Comparison of ENCODE assay signal across 10 mouse cellular contexts in the genomic region with DNA sequence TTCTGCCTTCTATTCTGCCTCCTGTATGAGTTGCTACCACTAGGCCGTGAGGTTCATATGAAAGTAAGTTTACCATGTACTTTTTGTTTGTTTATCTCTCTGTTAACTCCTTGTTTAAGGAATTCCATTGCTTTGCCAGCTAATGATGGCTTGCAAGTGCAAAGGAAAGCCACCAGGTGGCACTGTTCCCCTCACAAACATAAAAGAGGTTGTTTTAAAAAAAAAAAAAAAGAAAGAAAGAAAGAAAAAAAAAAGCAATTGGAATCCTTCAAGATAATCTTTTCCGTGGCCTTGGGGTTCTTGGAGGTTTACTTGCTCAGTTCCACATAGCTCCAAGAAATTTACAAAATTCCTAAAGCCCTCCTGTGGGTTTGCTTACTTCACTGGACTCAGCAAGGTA. TPM values are rescaled to one million over a fixed set of nuclear protein-coding genes. Genes with fewer than 3 reads are reported as not detected.
DNase-seq lines count a peak whose midpoint lies in the region; ATAC-seq and TF ChIP-seq lines count a peak whose summit lies in the region.
"Had no signal": no experiment of that assay in that cellular context is flagged by ENCODE, and none has a peak within 500 bp of the region (broad histone marks: within the 10 kb centered on the region; RNA-seq: fewer than 3 reads in every experiment).

No protein-coding gene starts in this region.

- no peak overlapping the region for H3K4me3 ChIP-seq in kidney, postnatal 0 days (replicated peaks; ENCODE audit: low read depth, low read length)
- no peak overlapping the region for H3K4me3 ChIP-seq in G1E (ENCODE audit: low read depth, low read length)
- H3K4me3 ChIP-seq in limb, embryonic 10.5 days: no peak overlapping the region
- no peak overlapping the region for H3K4me3 ChIP-seq in hindbrain, embryonic 12.5 days
- H3K4me3 ChIP-seq: embryonic facial prominence, embryonic 12.5 days; midbrain, embryonic 13.5 days had no signal

- 0% methylated on average over 2 of the region's 2 CpGs for WGBS in kidney, postnatal 0 days
- 2% methylated on average over 2 of the region's 2 CpGs for WGBS in limb, embryonic 10.5 days
- WGBS in hindbrain, embryonic 12.5 days: 1% methylated on average over 2 of the region's 2 CpGs

- no peaks in the 10 kb centered on the region for H3K36me3 ChIP-seq in kidney, postnatal 0 days (ENCODE audit: insufficient read depth, low read length)
- H3K36me3 ChIP-seq in G1E (replicated peaks): no peaks in the 10 kb centered on the region
- no peaks in the 10 kb centered on the region for H3K36me3 ChIP-seq in limb, embryonic 10.5 days
- no peaks in the 10 kb centered on the region for H3K36me3 ChIP-seq in hindbrain, embryonic 12.5 days
- H3K36me3 ChIP-seq: embryonic facial prominence, embryonic 12.5 days; midbrain, embryonic 13.5 days had no signal

- H3K9ac ChIP-seq in kidney, postnatal 0 days (ENCODE audit: low read depth, low read length): no peak overlapping the region
- H3K9ac ChIP-seq in hindbrain, embryonic 12.5 days: no peak overlapping the region
- H3K9ac ChIP-seq: embryonic facial prominence, embryonic 12.5 days; midbrain, embryonic 13.5 days had no signal

- H3K9me3 ChIP-seq in kidney, postnatal 0 days (replicated peaks; ENCODE audit: low read length): no peaks in the 10 kb centered on the region
- no peaks in the 10 kb centered on the region for H3K9me3 ChIP-seq in G1E (replicated peaks)
- H3K9me3 ChIP-seq in limb, embryonic 10.5 days (replicated peaks): no peaks in the 10 kb centered on the region
- no peaks in the 10 kb centered on the region for H3K9me3 ChIP-seq in hindbrain, embryonic 12.5 days (replicated peaks)
- H3K9me3 ChIP-seq: embryonic facial prominence, embryonic 12.5 days; midbrain, embryonic 13.5 days had no signal

- peak; percentile 81 for DNase-seq in kidney, postnatal 0 days (ENCODE audit: low spot score)
- no peak for DNase-seq in kidney, adult 11 months
- peak; percentile 46 for DNase-seq in CD4-positive helper T cell, adult 2 months (ENCODE audit: low read depth, low spot score)
- DNase-seq in G1E (ENCODE audit: low spot score): no peak
- peak; percentile 52 for DNase-seq in limb, embryonic 10.5 days (ENCODE audit: low spot score)

- no peaks in the 10 kb centered on the region for H3K27me3 ChIP-seq in kidney, postnatal 0 days (ENCODE audit: insufficient read depth, low read length)
- peaks cover 4% of the 10 kb centered on the region; the same call in 1 of the 2 replicates for H3K27me3 ChIP-seq in G1E (ENCODE audit: insufficient read depth, low read length)
- peaks cover 38% of the 10 kb centered on the region for H3K27me3 ChIP-seq in limb, embryonic 10.5 days (ENCODE audit: low read depth, poor library complexity, severe bottlenecking)
- peaks cover 26% of the 10 kb centered on the region for H3K27me3 ChIP-seq in hindbrain, embryonic 12.5 days

- ATAC-seq in kidney, postnatal 0 days (replicated peaks; ENCODE audit: low FRiP score, low read depth): no peak
- ATAC-seq in G1E (ENCODE audit: extremely low read depth, insufficient number of reproducible peaks, low FRiP score, poor library complexity, severe bottlenecking): no peak
- ATAC-seq in erythroblast, adult 5-6 weeks (replicated peaks; ENCODE audit: low FRiP score, poor library complexity, severe bottlenecking): no peak
- no peak for ATAC-seq in hindbrain, embryonic 12.5 days (ENCODE audit: low FRiP score)
- ATAC-seq: midbrain, embryonic 13.5 days had no signal

- H3K4me2 ChIP-seq in kidney, postnatal 0 days (ENCODE audit: low read length): no peak overlapping the region
- H3K4me2 ChIP-seq in hindbrain, embryonic 12.5 days (replicated peaks): no peak overlapping the region
- H3K4me2 ChIP-seq: embryonic facial prominence, embryonic 12.5 days; midbrain, embryonic 13.5 days had no signal

- peak overlapping the region; percentile 66; the same call in 1 of the 2 replicates for H3K27ac ChIP-seq in kidney, postnatal 0 days
- H3K27ac ChIP-seq in limb, embryonic 10.5 days: no peak overlapping the region
- H3K27ac ChIP-seq in hindbrain, embryonic 12.5 days: no peak overlapping the region
- H3K27ac ChIP-seq: embryonic facial prominence, embryonic 12.5 days; midbrain, embryonic 13.5 days had no signal

- peak; percentile 88 for TF ChIP-seq CTCF in kidney, postnatal 0 days (IDR thresholded peaks at IDR 0.05; ENCODE audit: low read depth)
- peak; percentile 37; the same call in 1 of the 2 replicates for TF ChIP-seq CTCF in G1E (IDR thresholded peaks at IDR 0.05; ENCODE audit: low read depth, low read length)

- H3K4me1 ChIP-seq in kidney, postnatal 0 days (replicated peaks; ENCODE audit: insufficient read depth, low read length): no peaks in the 10 kb centered on the region
- H3K4me1 ChIP-seq in G1E (ENCODE audit: insufficient read depth, low read depth, low read length): no peaks in the 10 kb centered on the region
- H3K4me1 ChIP-seq in limb, embryonic 10.5 days: peaks cover 31% of the 10 kb centered on the region
- H3K4me1 ChIP-seq in hindbrain, embryonic 12.5 days: no peaks in the 10 kb centered on the region
- H3K4me1 ChIP-seq: midbrain, embryonic 13.5 days had no signal

RNA-seq across cellular contexts. Expression of gene Matn4, which starts 12.2 kb away (rescaled TPM):
- polyA plus RNA-seq in kidney, postnatal 0 days (2015; fragmentation: Nextera tagmentation; extraction: Ambion mirVana): 0.46 and 0.62 TPM in 2 replicates
- total RNA-seq in G1E (2014; fragmentation: Nextera tagmentation) (not detected in 2 replicates), G1E (2017) (under 0.01 and 0.06 TPM in 2 replicates)
- polyA plus RNA-seq in G1E (2012): not detected in 2 replicates
- polyA plus RNA-seq in limb, embryonic 10.5 days (2016; fragmentation: Nextera tagmentation; extraction: Ambion mirVana): 0.15 and 3.0 TPM in 2 replicates
- total RNA-seq in erythroblast, adult 5-6 weeks (2015; ENCODE audit: low replicate concordance): not detected in 2 replicates
- not detected in 2 replicates for total RNA-seq in erythroblast, adult 5-6 weeks (2017; ENCODE audit: low replicate concordance)
- polyA plus RNA-seq in hindbrain, embryonic 12.5 days (2016; fragmentation: Nextera tagmentation; extraction: Ambion mirVana): 31.5 and 39.5 TPM in 2 replicates

RNA-seq across cellular contexts. Expression of gene Rbpjl, which starts 14.3 kb away (rescaled TPM):
- polyA plus RNA-seq in kidney, postnatal 0 days (2015; fragmentation: Nextera tagmentation; extraction: Ambion mirVana): not detected in 2 replicates
- total RNA-seq in G1E (2014; fragmentation: Nextera tagmentation): not detected in 2 replicates
- total RNA-seq in G1E (2017): 0.11 TPM in 1 of 2 replicates, not detected in the other
- not detected in 2 replicates for polyA plus RNA-seq in G1E (2012)
- polyA plus RNA-seq in limb, embryonic 10.5 days (2016; fragmentation: Nextera tagmentation; extraction: Ambion mirVana): 0.03 TPM in 1 of 2 replicates, not detected in the other
- not detected in 2 replicates for total RNA-seq in erythroblast, adult 5-6 weeks (2015; ENCODE audit: low replicate concordance)
- not detected in 2 replicates for total RNA-seq in erythroblast, adult 5-6 weeks (2017; ENCODE audit: low replicate concordance)
- polyA plus RNA-seq in hindbrain, embryonic 12.5 days (2016; fragmentation: Nextera tagmentation; extraction: Ambion mirVana): 0.33 and 0.37 TPM in 2 replicates
- polyA plus RNA-seq: large intestine, adult 2 months; midbrain, embryonic 13.5 days had no signal

RNA-seq across cellular contexts. Expression of gene Sdc4, which starts 26.5 kb away (rescaled TPM):
- polyA plus RNA-seq in kidney, postnatal 0 days (2015; fragmentation: Nextera tagmentation; extraction: Ambion mirVana): 183 and 227 TPM in 2 replicates
- total RNA-seq in G1E (2014; fragmentation: Nextera tagmentation): not detected in 2 replicates
- total RNA-seq in G1E (2017): 0.11 TPM in 1 of 2 replicates, not detected in the other
- polyA plus RNA-seq in G1E (2012): not detected in 2 replicates
- polyA plus RNA-seq in limb, embryonic 10.5 days (2016; fragmentation: Nextera tagmentation; extraction: Ambion mirVana): 22.1 and 24.2 TPM in 2 replicates
- total RNA-seq in erythroblast, adult 5-6 weeks (2015; ENCODE audit: low replicate concordance): 0.38 and 0.42 TPM in 2 replicates
- total RNA-seq in erythroblast, adult 5-6 weeks (2017; ENCODE audit: low replicate concordance): 0.09 and 0.98 TPM in 2 replicates
- polyA plus RNA-seq in hindbrain, embryonic 12.5 days (2016; fragmentation: Nextera tagmentation; extraction: Ambion mirVana): 17.6 and 18.8 TPM in 2 replicates

RNA-seq across cellular contexts. Expression of gene Slpi, which starts 28.3 kb away (rescaled TPM):
- polyA plus RNA-seq in kidney, postnatal 0 days (2015; fragmentation: Nextera tagmentation; extraction: Ambion mirVana): 4.8 and 9.6 TPM in 2 replicates
- total RNA-seq in G1E (2014; fragmentation: Nextera tagmentation): not detected in 2 replicates
- total RNA-seq in G1E (2017): not detected in 2 replicates
- polyA plus RNA-seq in G1E (2012): not detected in 2 replicates
- 0.46 TPM in 1 of 2 replicates, not detected in the other for polyA plus RNA-seq in limb, embryonic 10.5 days (2016; fragmentation: Nextera tagmentation; extraction: Ambion mirVana)
- total RNA-seq in erythroblast, adult 5-6 weeks (2015; ENCODE audit: low replicate concordance): 78.0 and 99.7 TPM in 2 replicates
- 6.9 and 12.7 TPM in 2 replicates for total RNA-seq in erythroblast, adult 5-6 weeks (2017; ENCODE audit: low replicate concordance)
- polyA plus RNA-seq in hindbrain, embryonic 12.5 days (2016; fragmentation: Nextera tagmentation; extraction: Ambion mirVana): 1.2 and 2.0 TPM in 2 replicates

RNA-seq across cellular contexts. Expression of gene Sys1, which starts 39.6 kb away (rescaled TPM):
- polyA plus RNA-seq in kidney, postnatal 0 days (2015; fragmentation: Nextera tagmentation; extraction: Ambion mirVana): 83.0 and 83.1 TPM in 2 replicates
- total RNA-seq in G1E (2014; fragmentation: Nextera tagmentation) (35.8 and 37.0 TPM in 2 replicates), G1E (2017) (50.6 and 75.5 TPM in 2 replicates)
- 122 and 142 TPM in 2 replicates for polyA plus RNA-seq in G1E (2012)
- 54.4 and 54.5 TPM in 2 replicates for polyA plus RNA-seq in limb, embryonic 10.5 days (2016; fragmentation: Nextera tagmentation; extraction: Ambion mirVana)
- 7.1 and 9.8 TPM in 2 replicates for total RNA-seq in erythroblast, adult 5-6 weeks (2015; ENCODE audit: low replicate concordance)
- total RNA-seq in erythroblast, adult 5-6 weeks (2017; ENCODE audit: low replicate concordance): 3.7 and 17.0 TPM in 2 replicates
- polyA plus RNA-seq in hindbrain, embryonic 12.5 days (2016; fragmentation: Nextera tagmentation; extraction: Ambion mirVana): 65.1 and 71.5 TPM in 2 replicates

Comparison
In these comparisons a context has a peak if more than half of its experiments do, and no peak if none do; other contexts are left out.
1. DNase-seq: peak in kidney, postnatal 0 days (single experiment), CD4-positive helper T cell, adult 2 months (single experiment) and limb, embryonic 10.5 days (single experiment); none in kidney, adult 11 months (single experiment) and G1E (single experiment).
2. RNA of gene Sdc4, which starts 26.5 kb away (polyA plus RNA-seq): 183 to 227 TPM in kidney, postnatal 0 days, 22.1 to 24.2 TPM in limb, embryonic 10.5 days and 17.6 to 18.8 TPM in hindbrain, embryonic 12.5 days; not detected in G1E; every median in the first group is over 10 times any median in the second.